Mouse (Mus musculus): Measurements from ENCODE around the gene Decr2. TPM values are rescaled to one million over a fixed set of nuclear protein-coding genes. Genes with fewer than 3 reads are reported as not detected.
A peak's percentile ranks its signal among the peaks of the same experiment; 100 is the strongest.

Decr2 gene
- polyA plus RNA-seq, 1 experiment, result 12.0 TPM

GRCm38 (mm10) chr17:26095121-26095740, 5.1 kb upstream of the Decr2 start, which contains the start of gene Nme4:
Gene Nme4, minus strand, starts transcription at chr17:26095602.
- Histone ChIP-seq H3K4me1 (ENCODE audit: control insufficient read depth, insufficient read depth, low read length) (peaks cover 5% of the 10 kb centered on the region), H3K4me3 (ENCODE audit: control insufficient read depth, low read depth, low read length) (peak within 1 kb of the TSS; percentile 78), H3K36me3 (ENCODE audit: control insufficient read depth, insufficient read depth, low read length) (no peaks in the 10 kb centered on the region), H3K27me3 (ENCODE audit: control insufficient read depth, insufficient read depth, low read length) (no peaks in the 10 kb centered on the region), H3K27ac (ENCODE audit: control insufficient read depth, insufficient read depth, low read depth, low read length) (no peak within 1 kb of the TSS)
- TF ChIP-seq POLR2A (IDR thresholded peaks at IDR 0.05; ENCODE audit: control insufficient read depth, low read depth, low read length), result no peak
- no peak for TF ChIP-seq CTCF (IDR thresholded peaks at IDR 0.05; ENCODE audit: control insufficient read depth, insufficient read depth, insufficient replicate concordance, low read depth, low read length)

GRCm38 (mm10) chr17:26094531-26095110, 4.5 kb upstream of the Decr2 start:
- Histone ChIP-seq H3K27ac (ENCODE audit: control insufficient read depth, insufficient read depth, low read depth, low read length) (no peak overlapping the region), H3K27me3 (ENCODE audit: control insufficient read depth, insufficient read depth, low read length) (no peaks in the 10 kb centered on the region), H3K4me3 (ENCODE audit: control insufficient read depth, low read depth, low read length) (no peak overlapping the region), H3K36me3 (ENCODE audit: control insufficient read depth, insufficient read depth, low read length) (no peaks in the 10 kb centered on the region), H3K4me1 (ENCODE audit: control insufficient read depth, insufficient read depth, low read length) (peaks cover 9% of the 10 kb centered on the region)
- TF ChIP-seq CTCF (IDR thresholded peaks at IDR 0.05; ENCODE audit: control insufficient read depth, insufficient read depth, insufficient replicate concordance, low read depth, low read length) (no peak), POLR2A (IDR thresholded peaks at IDR 0.05; ENCODE audit: control insufficient read depth, low read depth, low read length) (no peak)

- no peaks in the 10 kb centered on the region for H3K36me3 ChIP-seq (ENCODE audit: control insufficient read depth, insufficient read depth, low read length)
- TF ChIP-seq CTCF (IDR thresholded peaks at IDR 0.05; ENCODE audit: control insufficient read depth, insufficient read depth, insufficient replicate concordance, low read depth, low read length) (no peak), POLR2A (IDR thresholded peaks at IDR 0.05; ENCODE audit: control insufficient read depth, low read depth, low read length) (no peak; the same call in 1 of the 2 replicates)
- H3K4me3 ChIP-seq (ENCODE audit: control insufficient read depth, low read depth, low read length), result peak overlapping the region; percentile 67
- H3K27ac ChIP-seq (ENCODE audit: control insufficient read depth, insufficient read depth, low read depth, low read length), result no peak overlapping the region
- H3K4me1 ChIP-seq (ENCODE audit: control insufficient read depth, insufficient read depth, low read length), result peaks cover 3% of the 10 kb centered on the region; the same call in 1 of the 2 replicates
- no peaks in the 10 kb centered on the region for H3K27me3 ChIP-seq (ENCODE audit: control insufficient read depth, insufficient read depth, low read length)
These were observed 3.0 kb downstream of the Decr2 start for GRCm38 (mm10) chr17:26087059-26087564.

DNA sequence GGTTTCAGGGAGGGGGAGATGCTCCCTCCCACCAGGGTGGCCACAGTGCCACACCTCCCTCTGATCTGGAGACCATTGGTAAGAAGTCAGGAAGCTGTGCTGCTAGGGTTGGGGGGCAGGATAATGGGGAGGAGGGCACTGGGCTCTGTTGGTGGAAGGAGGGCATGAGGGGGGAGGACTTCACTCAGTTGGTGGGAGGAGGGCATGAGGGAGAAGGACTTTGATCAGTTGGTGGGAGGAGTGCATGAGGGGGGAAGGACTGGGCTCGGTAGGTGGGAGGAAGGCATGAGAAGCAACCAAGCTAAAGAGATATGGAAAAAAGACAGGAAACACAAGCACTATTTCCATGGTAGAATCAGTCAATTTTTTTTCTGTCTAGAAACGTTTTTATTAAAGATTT, 9.3 kb downstream of the Decr2 start:
- Histone ChIP-seq H3K27ac (ENCODE audit: control insufficient read depth, insufficient read depth, low read depth, low read length) (no peak overlapping the region), H3K27me3 (ENCODE audit: control insufficient read depth, insufficient read depth, low read length) (no peaks in the 10 kb centered on the region), H3K4me1 (ENCODE audit: control insufficient read depth, insufficient read depth, low read length) (peaks cover 2% of the 10 kb centered on the region; the same call in 1 of the 2 replicates), H3K36me3 (ENCODE audit: control insufficient read depth, insufficient read depth, low read length) (no peaks in the 10 kb centered on the region), H3K4me3 (ENCODE audit: control insufficient read depth, low read depth, low read length) (no peak overlapping the region)
- TF ChIP-seq POLR2A (IDR thresholded peaks at IDR 0.05; ENCODE audit: control insufficient read depth, low read depth, low read length) (no peak), CTCF (IDR thresholded peaks at IDR 0.05; ENCODE audit: control insufficient read depth, insufficient read depth, insufficient replicate concordance, low read depth, low read length) (no peak)

DNA sequence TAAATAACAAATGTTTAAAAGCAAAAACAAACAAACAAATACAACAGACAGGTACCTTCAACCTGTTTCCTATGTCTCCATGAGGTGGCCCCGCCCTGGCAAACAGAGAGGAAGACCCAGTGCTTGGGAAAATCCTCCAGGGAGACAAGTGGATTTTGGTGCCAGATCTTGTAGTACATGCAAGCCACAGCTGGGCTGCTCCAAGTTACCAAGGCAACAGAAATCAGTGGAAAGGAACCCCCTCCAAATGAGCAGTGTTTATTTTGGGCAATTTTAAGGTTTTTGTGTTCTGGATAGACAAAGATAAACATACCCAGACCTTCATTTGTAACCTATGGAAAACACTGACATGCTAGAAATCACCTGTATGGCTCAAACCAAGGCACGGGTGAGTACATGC, 11.3 kb downstream of the Decr2 start:
- Histone ChIP-seq H3K27ac (ENCODE audit: control insufficient read depth, insufficient read depth, low read depth, low read length) (no peak overlapping the region), H3K4me3 (ENCODE audit: control insufficient read depth, low read depth, low read length) (no peak overlapping the region), H3K36me3 (ENCODE audit: control insufficient read depth, insufficient read depth, low read length) (no peaks in the 10 kb centered on the region), H3K4me1 (ENCODE audit: control insufficient read depth, insufficient read depth, low read length) (peaks cover 2% of the 10 kb centered on the region; the same call in 1 of the 2 replicates), H3K27me3 (ENCODE audit: control insufficient read depth, insufficient read depth, low read length) (no peaks in the 10 kb centered on the region)
- TF ChIP-seq CTCF (IDR thresholded peaks at IDR 0.05; ENCODE audit: control insufficient read depth, insufficient read depth, insufficient replicate concordance, low read depth, low read length) (no peak), POLR2A (IDR thresholded peaks at IDR 0.05; ENCODE audit: control insufficient read depth, low read depth, low read length) (no peak)

GRCm38 (mm10) chr17:26075246-26075645, 14.9 kb downstream of the Decr2 start:
- TF ChIP-seq CTCF (IDR thresholded peaks at IDR 0.05; ENCODE audit: control insufficient read depth, insufficient read depth, insufficient replicate concordance, low read depth, low read length) (no peak), POLR2A (IDR thresholded peaks at IDR 0.05; ENCODE audit: control insufficient read depth, low read depth, low read length) (no peak)
- Histone ChIP-seq H3K27me3 (ENCODE audit: control insufficient read depth, insufficient read depth, low read length) (no peaks in the 10 kb centered on the region), H3K4me1 (ENCODE audit: control insufficient read depth, insufficient read depth, low read length) (no peaks in the 10 kb centered on the region), H3K36me3 (ENCODE audit: control insufficient read depth, insufficient read depth, low read length) (no peaks in the 10 kb centered on the region), H3K4me3 (ENCODE audit: control insufficient read depth, low read depth, low read length) (peak overlapping the region; percentile 81), H3K27ac (ENCODE audit: control insufficient read depth, insufficient read depth, low read depth, low read length) (peak overlapping the region; percentile 43; the same call in 1 of the 2 replicates)

DNA sequence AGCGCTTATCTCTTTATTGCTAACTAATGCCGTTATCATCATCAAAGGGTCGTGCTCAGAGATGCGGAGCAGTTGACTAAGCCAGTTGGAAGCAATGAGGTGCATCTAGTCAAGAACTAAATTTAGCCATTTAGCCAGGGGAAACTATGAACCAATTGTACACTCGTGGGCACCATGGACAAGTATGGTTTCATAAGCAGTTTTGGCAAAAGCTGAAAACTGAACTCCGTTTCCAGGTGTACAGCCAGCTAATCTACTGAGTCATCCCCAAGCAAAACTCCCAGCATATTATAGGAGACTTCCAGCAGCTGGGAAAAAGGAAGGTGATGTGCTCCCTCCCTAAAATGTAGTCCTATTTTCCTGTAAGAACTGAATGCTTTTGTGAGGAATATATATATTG, 20.0 kb downstream of the Decr2 start:
- H3K36me3 ChIP-seq (ENCODE audit: control insufficient read depth, insufficient read depth, low read length), result no peaks in the 10 kb centered on the region
- no peak overlapping the region for H3K27ac ChIP-seq (ENCODE audit: control insufficient read depth, insufficient read depth, low read depth, low read length)
- no peak for TF ChIP-seq CTCF (IDR thresholded peaks at IDR 0.05; ENCODE audit: control insufficient read depth, insufficient read depth, insufficient replicate concordance, low read depth, low read length)
- no peak for TF ChIP-seq POLR2A (IDR thresholded peaks at IDR 0.05; ENCODE audit: control insufficient read depth, low read depth, low read length)
- peaks cover 16% of the 10 kb centered on the region for H3K4me1 ChIP-seq (ENCODE audit: control insufficient read depth, insufficient read depth, low read length)
- H3K27me3 ChIP-seq (ENCODE audit: control insufficient read depth, insufficient read depth, low read length), result no peaks in the 10 kb centered on the region
- no peak overlapping the region for H3K4me3 ChIP-seq (ENCODE audit: control insufficient read depth, low read depth, low read length)

All from testis, adult 2 months (tissue).